Mouse (Mus musculus): ENCODE data around the gene Ugp2. TPM values are rescaled to one million over a fixed set of nuclear protein-coding genes. Genes with fewer than 3 reads are reported as not detected.
A peak's percentile ranks its signal among the peaks of the same experiment; 100 is the strongest.

Ugp2 gene
- total and polyA plus RNA-seq, 2 experiments from 2014 or later, result 121 to 187 TPM

DNA sequence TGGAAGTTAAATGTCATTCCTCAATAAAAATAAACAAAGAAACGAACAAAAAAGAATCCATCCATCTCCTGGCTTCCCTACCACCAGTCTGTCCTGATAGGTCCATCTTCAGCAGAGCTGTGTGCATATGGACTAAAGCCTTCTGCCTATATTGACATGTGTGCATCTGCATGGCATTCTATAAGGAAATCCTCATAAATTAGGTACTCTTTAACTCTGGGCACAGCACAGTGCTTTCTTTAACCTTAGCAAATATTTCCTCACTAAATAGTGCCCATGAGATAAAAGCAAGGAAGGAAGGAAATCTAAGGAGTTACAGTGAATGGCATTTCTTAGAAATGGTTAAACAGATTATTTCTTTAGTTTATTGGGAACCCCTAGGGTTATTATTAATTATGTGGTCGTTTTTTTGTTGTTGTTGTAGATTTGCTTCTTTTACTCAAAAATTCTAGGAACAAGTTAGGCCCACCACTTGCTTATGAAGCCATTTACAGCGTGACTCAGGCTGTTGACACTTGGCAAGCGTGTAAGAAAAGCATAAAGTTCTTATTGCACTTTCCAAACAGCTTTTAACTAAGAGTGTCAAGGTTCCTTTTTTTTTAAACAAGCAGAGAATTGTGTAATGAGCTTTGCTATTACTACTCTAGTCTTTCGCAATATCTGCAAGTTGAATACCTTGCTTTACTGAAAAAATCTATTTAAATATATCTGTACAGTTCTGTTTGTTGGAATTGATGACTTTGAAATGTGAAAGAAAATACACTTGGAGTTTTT is 31.7 kb upstream of the Ugp2 start:
- no peak for DNase-seq (ENCODE audit: low spot score)
- no peak overlapping the region for H3K4me2 ChIP-seq (ENCODE audit: low read depth, low read length)
- no peak overlapping the region for H3K9ac ChIP-seq (replicated peaks; ENCODE audit: low read depth, low read length)
- ATAC-seq (ENCODE audit: insufficient read depth, low read depth), result no peak
- no peaks in the 10 kb centered on the region for H3K36me3 ChIP-seq (replicated peaks; ENCODE audit: control insufficient read depth, insufficient read depth, low read length)
- no peak overlapping the region for H3K4me3 ChIP-seq (ENCODE audit: low read depth, low read length)
- H3K27ac ChIP-seq (ENCODE audit: low read depth), result no peak overlapping the region
- H3K27me3 ChIP-seq (ENCODE audit: control insufficient read depth, insufficient read depth, low read length), result no peaks in the 10 kb centered on the region
- WGBS, result 55% methylated on average over 5 of the region's 5 CpGs
- no peaks in the 10 kb centered on the region for H3K9me3 ChIP-seq (replicated peaks; ENCODE audit: control insufficient read depth, low read length)
- H3K4me1 ChIP-seq (ENCODE audit: control insufficient read depth, insufficient read depth), result peaks cover 27% of the 10 kb centered on the region
- no peak for TF ChIP-seq CTCF (IDR thresholded peaks at IDR 0.05; ENCODE audit: low read depth)
- TF ChIP-seq EP300 (IDR thresholded peaks at IDR 0.05; ENCODE audit: low read depth), result no peak

DNA sequence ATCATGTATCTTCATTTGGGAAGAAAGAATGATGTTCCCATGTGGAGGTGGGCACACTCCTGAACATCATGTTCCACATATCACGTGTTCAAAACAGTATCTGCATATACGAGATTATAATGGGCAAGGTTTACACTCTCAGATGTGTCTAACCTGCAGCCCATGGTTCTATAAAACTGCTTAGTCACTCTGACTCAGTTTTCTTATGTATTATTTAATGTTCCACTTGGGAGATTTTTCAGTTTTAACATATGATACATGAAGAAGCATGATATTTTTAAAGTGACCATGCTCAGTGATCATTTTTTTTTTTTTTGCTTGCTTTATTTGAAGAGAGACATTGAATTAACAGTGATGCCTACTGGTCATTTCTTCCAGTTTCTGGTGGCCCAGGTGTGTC is 30.2 kb upstream of the Ugp2 start:
- WGBS, result 89% methylated on average over 2 of the region's 2 CpGs
- Histone ChIP-seq H3K4me1 (ENCODE audit: control insufficient read depth, insufficient read depth) (peaks cover 26% of the 10 kb centered on the region), H3K27me3 (ENCODE audit: control insufficient read depth, insufficient read depth, low read length) (no peaks in the 10 kb centered on the region), H3K9ac (replicated peaks; ENCODE audit: low read depth, low read length) (no peak overlapping the region), H3K27ac (ENCODE audit: low read depth) (no peak overlapping the region), H3K4me2 (ENCODE audit: low read depth, low read length) (no peak overlapping the region), H3K36me3 (replicated peaks; ENCODE audit: control insufficient read depth, insufficient read depth, low read length) (no peaks in the 10 kb centered on the region), H3K4me3 (ENCODE audit: low read depth, low read length) (no peak overlapping the region), H3K9me3 (replicated peaks; ENCODE audit: control insufficient read depth, low read length) (no peaks in the 10 kb centered on the region)
- no peak for DNase-seq (ENCODE audit: low spot score)
- no peak for ATAC-seq (ENCODE audit: insufficient read depth, low read depth)
- TF ChIP-seq EP300 (IDR thresholded peaks at IDR 0.05; ENCODE audit: low read depth) (no peak), CTCF (IDR thresholded peaks at IDR 0.05; ENCODE audit: low read depth) (no peak)

DNA sequence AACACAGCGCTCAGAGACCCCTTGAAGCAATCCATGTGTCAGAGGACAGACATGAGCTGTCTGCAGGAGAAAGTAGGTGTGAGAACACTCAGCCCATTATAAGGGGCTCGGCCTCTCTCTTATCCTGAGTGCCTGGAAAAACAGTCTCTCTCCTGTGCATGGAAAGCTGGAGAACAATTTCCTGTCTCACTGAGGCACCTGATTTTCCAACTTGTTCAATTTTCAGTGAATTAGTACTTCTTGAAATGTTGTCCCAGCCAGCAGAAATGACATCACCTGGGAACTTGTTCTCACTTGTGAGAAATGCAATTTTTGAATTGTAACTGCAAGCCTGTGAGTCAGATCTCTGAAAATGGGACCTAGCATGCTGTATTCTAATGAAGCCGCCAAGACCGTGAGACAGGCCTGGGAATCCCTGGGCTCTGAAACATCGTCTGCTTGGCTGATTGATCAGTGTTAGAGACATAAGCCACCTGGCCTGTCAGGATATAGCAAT is 28.2 kb upstream of the Ugp2 start:
- peak overlapping the region; percentile 83 for H3K27ac ChIP-seq (ENCODE audit: low read depth)
- H3K4me2 ChIP-seq (ENCODE audit: low read depth, low read length), result no peak overlapping the region
- no peaks in the 10 kb centered on the region for H3K9me3 ChIP-seq (replicated peaks; ENCODE audit: control insufficient read depth, low read length)
- no peaks in the 10 kb centered on the region for H3K27me3 ChIP-seq (ENCODE audit: control insufficient read depth, insufficient read depth, low read length)
- no peak for TF ChIP-seq EP300 (IDR thresholded peaks at IDR 0.05; ENCODE audit: low read depth)
- TF ChIP-seq CTCF (IDR thresholded peaks at IDR 0.05; ENCODE audit: low read depth), result no peak
- ATAC-seq (ENCODE audit: insufficient read depth, low read depth) (peak; percentile 65), DNase-seq (ENCODE audit: low spot score) (peak; percentile 74)
- H3K4me3 ChIP-seq (ENCODE audit: low read depth, low read length), result no peak overlapping the region
- H3K36me3 ChIP-seq (replicated peaks; ENCODE audit: control insufficient read depth, insufficient read depth, low read length), result no peaks in the 10 kb centered on the region
- WGBS, result 13% methylated on average over 5 of the region's 5 CpGs
- H3K4me1 ChIP-seq (ENCODE audit: control insufficient read depth, insufficient read depth), result peaks cover 21% of the 10 kb centered on the region
- no peak overlapping the region for H3K9ac ChIP-seq (replicated peaks; ENCODE audit: low read depth, low read length)

DNA sequence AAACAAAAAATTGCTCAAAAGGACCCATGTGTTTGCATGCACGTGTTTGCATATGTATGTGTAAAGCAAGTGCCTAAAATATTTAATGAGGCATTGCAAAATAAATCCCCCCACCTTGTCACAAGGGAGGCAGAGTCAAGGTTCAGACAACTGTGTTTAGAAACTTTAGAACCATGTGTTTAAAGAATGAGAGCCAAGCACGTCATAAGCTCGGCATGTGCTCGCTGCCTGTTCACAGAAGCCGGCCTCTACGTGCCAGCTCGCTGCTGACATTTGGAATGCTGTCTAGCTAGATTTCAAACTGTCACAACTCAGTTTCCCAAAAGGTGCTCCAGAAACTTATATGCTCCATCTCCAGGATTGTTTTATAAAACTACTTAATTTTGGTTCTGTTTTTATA is 27.5 kb upstream of the Ugp2 start:
- Histone ChIP-seq H3K27ac (ENCODE audit: low read depth) (peak overlapping the region; percentile 83), H3K4me1 (ENCODE audit: control insufficient read depth, insufficient read depth) (peaks cover 16% of the 10 kb centered on the region), H3K9me3 (replicated peaks; ENCODE audit: control insufficient read depth, low read length) (0 out of 2 replicates have a peak, but pooled peaks cover 3% of the 10 kb centered on the region), H3K27me3 (ENCODE audit: control insufficient read depth, insufficient read depth, low read length) (no peaks in the 10 kb centered on the region), H3K4me3 (ENCODE audit: low read depth, low read length) (no peak overlapping the region), H3K36me3 (replicated peaks; ENCODE audit: control insufficient read depth, insufficient read depth, low read length) (no peaks in the 10 kb centered on the region), H3K4me2 (ENCODE audit: low read depth, low read length) (no peak overlapping the region), H3K9ac (replicated peaks; ENCODE audit: low read depth, low read length) (no peak overlapping the region)
- 16% methylated on average over 7 of the region's 7 CpGs for WGBS
- ATAC-seq (ENCODE audit: insufficient read depth, low read depth) (peak; percentile 90), DNase-seq (ENCODE audit: low spot score) (peak; percentile 84)
- TF ChIP-seq EP300 (IDR thresholded peaks at IDR 0.05; ENCODE audit: low read depth) (peak; percentile 62; the same call in 1 of the 2 replicates), CTCF (IDR thresholded peaks at IDR 0.05; ENCODE audit: low read depth) (no peak)

DNA sequence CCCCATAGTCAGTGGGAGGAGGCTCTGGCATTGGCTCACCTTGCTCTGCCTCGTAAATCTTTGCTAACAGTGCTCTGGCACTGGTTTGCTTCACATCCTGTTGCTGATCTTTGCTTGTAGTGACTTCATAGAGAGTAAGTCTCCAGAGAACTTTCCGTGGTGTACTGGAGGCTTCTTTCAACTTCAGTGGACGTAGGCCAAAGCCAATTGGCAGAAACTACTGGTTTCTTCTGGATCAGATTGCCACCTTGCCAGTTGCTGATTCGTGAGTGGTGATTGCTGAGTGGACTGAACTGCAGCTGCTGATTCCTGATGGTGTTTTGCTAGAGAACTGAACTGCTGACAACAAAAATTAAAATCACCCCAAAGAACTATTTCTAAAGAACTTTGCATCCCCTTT is 15.8 kb upstream of the Ugp2 start:
- WGBS, result 53% methylated on average over 4 of the region's 4 CpGs
- Histone ChIP-seq H3K4me3 (ENCODE audit: low read depth, low read length) (no peak overlapping the region), H3K9ac (replicated peaks; ENCODE audit: low read depth, low read length) (no peak overlapping the region), H3K36me3 (replicated peaks; ENCODE audit: control insufficient read depth, insufficient read depth, low read length) (no peaks in the 10 kb centered on the region), H3K27me3 (ENCODE audit: control insufficient read depth, insufficient read depth, low read length) (no peaks in the 10 kb centered on the region), H3K4me1 (ENCODE audit: control insufficient read depth, insufficient read depth) (no peaks in the 10 kb centered on the region), H3K9me3 (replicated peaks; ENCODE audit: control insufficient read depth, low read length) (no peaks in the 10 kb centered on the region), H3K27ac (ENCODE audit: low read depth) (no peak overlapping the region), H3K4me2 (ENCODE audit: low read depth, low read length) (no peak overlapping the region)
- no peak for ATAC-seq (ENCODE audit: insufficient read depth, low read depth)
- TF ChIP-seq CTCF (IDR thresholded peaks at IDR 0.05; ENCODE audit: low read depth) (no peak), EP300 (IDR thresholded peaks at IDR 0.05; ENCODE audit: low read depth) (no peak)
- no peak for DNase-seq (ENCODE audit: low spot score)
